Mouse (Mus musculus) intestine, embryonic 15.5 days (tissue): ENCODE data around the gene Frmd4a. TPM values are rescaled to one million over a fixed set of nuclear protein-coding genes. Genes with fewer than 3 reads are reported as not detected.
A peak's percentile ranks its signal among the peaks of the same experiment; 100 is the strongest.
"Not testable (repeated sequence)": the region's sequence is repeated elsewhere in the genome, so short reads cannot be mapped to it uniquely, and the experiment has no call there.

Experiments
- ATAC-seq: fragments of 200-750 bp; cut with Nextera tagmentation; 2 replicates; pipeline ENCODE4 v1.8.0; 2017; ENCODE audit warnings: moderate TSS enrichment, moderate library complexity
- H3K27ac ChIP-seq: fragments of 300-500 bp; sonication (generic); 2 replicates; pipeline ENCODE4 v1.5.1; 2015; ENCODE audit warnings: mild to moderate bottlenecking, inconsistent platforms
- H3K27me3 ChIP-seq: fragments of 300-500 bp; sonication (generic); replicated peaks from 2 replicates; pipeline ENCODE4 v1.6.1; 2015; ENCODE audit warnings: inconsistent platforms
- H3K36me3 ChIP-seq: fragments of 300-500 bp; sonication (generic); 2 replicates; pipeline ENCODE4 v1.6.1; 2015; ENCODE audit warnings: inconsistent platforms
- H3K4me1 ChIP-seq: fragments of 300-500 bp; sonication (generic); replicated peaks from 2 replicates; pipeline ENCODE4 v1.6.1; 2015; ENCODE audit warnings: inconsistent platforms
- H3K4me2 ChIP-seq: fragments of 300-500 bp; sonication (generic); replicated peaks from 2 replicates; pipeline ENCODE4 v1.6.1; 2015; ENCODE audit warnings: mild to moderate bottlenecking, inconsistent platforms
- H3K4me3 ChIP-seq: fragments of 300-500 bp; sonication (generic); replicated peaks from 2 replicates; pipeline ENCODE4 v1.5.1; 2015; ENCODE audit warnings: inconsistent platforms
- H3K9ac ChIP-seq: fragments of 300-500 bp; sonication (generic); 2 replicates; pipeline ENCODE4 v1.6.1; 2015; ENCODE audit warnings: inconsistent platforms
- H3K9me3 ChIP-seq: fragments of 300-500 bp; sonication (generic); 2 replicates; pipeline ENCODE4 v1.6.1; 2016; ENCODE audit warnings: inconsistent platforms
- WGBS: fragments of 180-500 bp; shearing (Covaris S2); methylation state at CpG from one replicate; pipeline ENCODE4 v1.1.7; 2015; 5-methylcytosine and 5-hydroxymethylcytosine counted together
- polyA plus RNA-seq: library from polyadenylated mRNA; unstranded; fragments of >200 nt; fragmentation: Nextera tagmentation; extraction: Ambion mirVana; gene quantifications from 2 replicates; pipeline ENCODE4 v1.2.1, GENCODE M21; 2015

Gene Frmd4a
- polyA plus RNA-seq, 1 experiment from 2014 or later: 21.0 TPM

GRCm38 (mm10) chr2:4606559-4606958, 589.0 kb downstream of the Frmd4a start:
- no peaks in the 10 kb centered on the region for H3K27me3 ChIP-seq

GRCm38 (mm10) chr2:4608253-4608652, 590.7 kb downstream of the Frmd4a start:
- no peaks in the 10 kb centered on the region for H3K4me1 ChIP-seq
- H3K4me2 ChIP-seq: no peak overlapping the region
- no peak overlapping the region for H3K9ac ChIP-seq
- no peak overlapping the region for H3K27ac ChIP-seq
- peaks cover 26% of the 10 kb centered on the region for H3K36me3 ChIP-seq
- no peaks in the 10 kb centered on the region for H3K27me3 ChIP-seq
- 87% methylated on average over 3 of the region's 3 CpGs for WGBS
- no peak overlapping the region for H3K4me3 ChIP-seq
- no peaks in the 10 kb centered on the region for H3K9me3 ChIP-seq
- ATAC-seq: no peak

More at GRCm38 (mm10) chr2:4606559-4606958, 589.0 kb downstream of the Frmd4a start:
- Histone ChIP-seq H3K36me3 (peaks cover 27% of the 10 kb centered on the region), H3K4me2 (no peak overlapping the region), H3K9me3 (no peaks in the 10 kb centered on the region), H3K9ac (no peak overlapping the region), H3K4me3 (no peak overlapping the region), H3K4me1 (no peaks in the 10 kb centered on the region), H3K27ac (no peak overlapping the region)
- 87% methylated on average over 3 of the region's 3 CpGs for WGBS
- no peak for ATAC-seq

- 77% methylated on average over 10 of the region's 10 CpGs for WGBS
- Histone ChIP-seq H3K4me2 (no peak overlapping the region), H3K4me3 (no peak overlapping the region)
These were observed 591.9 kb downstream of the Frmd4a start for GRCm38 (mm10) chr2:4609433-4609832.

GRCm38 (mm10) chr2:4611295-4611694, 593.8 kb downstream of the Frmd4a start:
- H3K4me1 ChIP-seq: no peaks in the 10 kb centered on the region
- no peak for ATAC-seq
- WGBS: 62% methylated on average over 6 of the region's 6 CpGs
- H3K4me2 ChIP-seq: no peak overlapping the region
- no peaks in the 10 kb centered on the region for H3K27me3 ChIP-seq
- no peak overlapping the region for H3K27ac ChIP-seq
- no peak overlapping the region for H3K9ac ChIP-seq
- H3K9me3 ChIP-seq: no peaks in the 10 kb centered on the region
- H3K4me3 ChIP-seq: no peak overlapping the region
- peaks cover 12% of the 10 kb centered on the region; the same call in 1 of the 2 replicates for H3K36me3 ChIP-seq

More at GRCm38 (mm10) chr2:4609433-4609832, 591.9 kb downstream of the Frmd4a start:
- Histone ChIP-seq H3K27ac (no peak overlapping the region), H3K9me3 (no peaks in the 10 kb centered on the region), H3K4me1 (no peaks in the 10 kb centered on the region), H3K9ac (no peak overlapping the region), H3K36me3 (peaks cover 18% of the 10 kb centered on the region), H3K27me3 (no peaks in the 10 kb centered on the region)
- ATAC-seq: no peak

- WGBS: 87% methylated on average over 10 of the region's 10 CpGs
- H3K27ac ChIP-seq: no peak overlapping the region
- no peaks in the 10 kb centered on the region for H3K4me1 ChIP-seq
- no peaks in the 10 kb centered on the region for H3K9me3 ChIP-seq
- H3K9ac ChIP-seq: no peak overlapping the region
- H3K4me3 ChIP-seq: no peak overlapping the region
- H3K36me3 ChIP-seq: peaks cover 10% of the 10 kb centered on the region; the same call in 1 of the 2 replicates
- no peak overlapping the region for H3K4me2 ChIP-seq
- no peak for ATAC-seq
- H3K27me3 ChIP-seq: no peaks in the 10 kb centered on the region
These were observed 594.2 kb downstream of the Frmd4a start for GRCm38 (mm10) chr2:4611704-4612103.

- not testable (repeated sequence) for H3K36me3 ChIP-seq, H3K4me1 ChIP-seq, H3K27ac ChIP-seq, H3K4me2 ChIP-seq, H3K9ac ChIP-seq, H3K4me3 ChIP-seq, H3K27me3 ChIP-seq, ATAC-seq, H3K9me3 ChIP-seq
- 54% methylated on average over 6 of the region's 6 CpGs for WGBS
These were observed 596.9 kb downstream of the Frmd4a start for GRCm38 (mm10) chr2:4614276-4614929.

GRCm38 (mm10) chr2:4615014-4615546, 597.6 kb downstream of the Frmd4a start:
- Histone ChIP-seq H3K4me1 (0 out of 2 replicates have a peak, but pooled peaks cover 3% of the 10 kb centered on the region), H3K9me3 (no peaks in the 10 kb centered on the region), H3K27ac (no peak overlapping the region), H3K36me3 (peaks cover 8% of the 10 kb centered on the region; the same call in 1 of the 2 replicates), H3K4me2 (no peak overlapping the region), H3K4me3 (no peak overlapping the region), H3K9ac (no peak overlapping the region), H3K27me3 (no peaks in the 10 kb centered on the region)
- WGBS: 74% methylated on average over 2 of the region's 2 CpGs
- ATAC-seq: no peak

GRCm38 (mm10) chr2:4616995-4617394, 599.5 kb downstream of the Frmd4a start:
- no peaks in the 10 kb centered on the region for H3K27me3 ChIP-seq
- 89% methylated on average over 4 of the region's 4 CpGs for WGBS
- H3K4me3 ChIP-seq: no peak overlapping the region
- ATAC-seq: no peak
- no peak overlapping the region for H3K27ac ChIP-seq
- H3K9me3 ChIP-seq: no peaks in the 10 kb centered on the region
- no peak overlapping the region for H3K4me2 ChIP-seq
- no peak overlapping the region for H3K9ac ChIP-seq
- 0 out of 2 replicates have a peak, but pooled peaks cover 12% of the 10 kb centered on the region for H3K4me1 ChIP-seq
- H3K36me3 ChIP-seq: no peaks in the 10 kb centered on the region; the same call in 1 of the 2 replicates

GRCm38 (mm10) chr2:4619126-4619525, 601.6 kb downstream of the Frmd4a start:
- not testable (repeated sequence) for H3K9me3 ChIP-seq, H3K27ac ChIP-seq, H3K36me3 ChIP-seq, ATAC-seq, H3K4me2 ChIP-seq, H3K27me3 ChIP-seq, H3K4me3 ChIP-seq, H3K9ac ChIP-seq
- 0 out of 2 replicates have a peak, but pooled peaks cover 12% of the 10 kb centered on the region for H3K4me1 ChIP-seq

GRCm38 (mm10) chr2:4619893-4620593, 602.5 kb downstream of the Frmd4a start:
- Histone ChIP-seq H3K9ac (no peak overlapping the region), H3K27ac (peak overlapping the region; percentile 64), H3K36me3 (peaks cover 7% of the 10 kb centered on the region), H3K4me1 (0 out of 2 replicates have a peak, but pooled peaks cover 12% of the 10 kb centered on the region), H3K4me2 (no peak overlapping the region), H3K27me3 (no peaks in the 10 kb centered on the region), H3K9me3 (no peaks in the 10 kb centered on the region), H3K4me3 (no peak overlapping the region)
- no peak for ATAC-seq
- 60% methylated on average over 6 of the region's 6 CpGs for WGBS

GRCm38 (mm10) chr2:4620640-4621401, 603.3 kb downstream of the Frmd4a start:
- H3K4me2 ChIP-seq: no peak overlapping the region
- no peaks in the 10 kb centered on the region for H3K27me3 ChIP-seq
- peak; percentile 68 for ATAC-seq
- H3K9ac ChIP-seq: no peak overlapping the region
- H3K9me3 ChIP-seq: no peaks in the 10 kb centered on the region
- peak overlapping the region; percentile 64 for H3K27ac ChIP-seq
- 0 out of 2 replicates have a peak, but pooled peaks cover 12% of the 10 kb centered on the region for H3K4me1 ChIP-seq
- peaks cover 7% of the 10 kb centered on the region for H3K36me3 ChIP-seq
- 49% methylated on average over 12 of the region's 12 CpGs for WGBS
- no peak overlapping the region for H3K4me3 ChIP-seq

GRCm38 (mm10) chr2:4621471-4621985, 604.0 kb downstream of the Frmd4a start:
- peaks cover 7% of the 10 kb centered on the region for H3K36me3 ChIP-seq
- WGBS: 62% methylated on average over 3 of the region's 3 CpGs
- peak overlapping the region; percentile 64 for H3K27ac ChIP-seq
- no peak overlapping the region for H3K4me3 ChIP-seq
- no peaks in the 10 kb centered on the region for H3K27me3 ChIP-seq
- ATAC-seq: no peak
- no peak overlapping the region for H3K9ac ChIP-seq
- H3K9me3 ChIP-seq: no peaks in the 10 kb centered on the region
- 0 out of 2 replicates have a peak, but pooled peaks cover 12% of the 10 kb centered on the region for H3K4me1 ChIP-seq
- H3K4me2 ChIP-seq: no peak overlapping the region
